Mouse (Mus musculus) urinary bladder, postnatal 14 days (tissue): ENCODE data around the gene Tmem45a.
"Not testable (repeated sequence)": the region's sequence is repeated elsewhere in the genome, so short reads cannot be mapped to it uniquely, and the experiment has no call there.

Experiments
- DNase-seq: peaks from one replicate; pipeline ENCODE4 v3.0.0; 2021; ENCODE audit warnings: low spot score

Tmem45a gene

GRCm38 (mm10) chr16:56885824-56886615, at the start of gene Tmem45a:
TSS of gene Tmem45a (minus strand) at chr16:56886166.
- peak; percentile 92 for DNase-seq

- DNase-seq, result no peak
These were observed 42.1 kb upstream of the Tmem45a start, which contains the start of gene Lnp1 for GRCm38 (mm10) chr16:56928023-56928422. TSS of gene Lnp1 (minus strand) at chr16:56928061.

- no peak for DNase-seq
These were observed 34.2 kb upstream of the Tmem45a start for GRCm38 (mm10) chr16:56920102-56920657.

GRCm38 (mm10) chr16:56917230-56917629, 31.3 kb upstream of the Tmem45a start:
- DNase-seq, result no peak

- DNase-seq, result peak; percentile 53
These were observed 23.0 kb upstream of the Tmem45a start for GRCm38 (mm10) chr16:56908986-56909385.

- DNase-seq, result not testable (repeated sequence)
These were observed 16.2 kb upstream of the Tmem45a start for GRCm38 (mm10) chr16:56902206-56902605.

GRCm38 (mm10) chr16:56891583-56891982, 5.6 kb upstream of the Tmem45a start:
- DNase-seq, result no peak

- DNase-seq, result no peak
These were observed 700 bp upstream of the Tmem45a start for GRCm38 (mm10) chr16:56886616-56887116.

GRCm38 (mm10) chr16:56884811-56885210, 1.2 kb downstream of the Tmem45a start:
- no peak for DNase-seq

GRCm38 (mm10) chr16:56873410-56873809, 12.6 kb downstream of the Tmem45a start:
- peak; percentile 18 for DNase-seq

- DNase-seq, result no peak
These were observed 15.5 kb downstream of the Tmem45a start for GRCm38 (mm10) chr16:56870458-56870857.

GRCm38 (mm10) chr16:56868361-56868760, 17.6 kb downstream of the Tmem45a start:
- no peak for DNase-seq

GRCm38 (mm10) chr16:56867591-56867990, 18.4 kb downstream of the Tmem45a start:
- DNase-seq, result no peak

- DNase-seq, result peak; percentile 25
These were observed 33.0 kb downstream of the Tmem45a start for GRCm38 (mm10) chr16:56852841-56853587.

- peak; percentile 8 for DNase-seq
These were observed 43.0 kb downstream of the Tmem45a start for GRCm38 (mm10) chr16:56842988-56843387.

GRCm38 (mm10) chr16:56833312-56833711, 52.7 kb downstream of the Tmem45a start:
- no peak for DNase-seq

- no peak for DNase-seq
These were observed 54.0 kb downstream of the Tmem45a start for GRCm38 (mm10) chr16:56831986-56832385.

GRCm38 (mm10) chr16:56801370-56802109, 84.4 kb downstream of the Tmem45a start:
- DNase-seq, result no peak

- DNase-seq, result no peak
These were observed 85.0 kb downstream of the Tmem45a start for GRCm38 (mm10) chr16:56800946-56801345.

- no peak for DNase-seq
These were observed 85.5 kb downstream of the Tmem45a start for GRCm38 (mm10) chr16:56800469-56800868.

GRCm38 (mm10) chr16:56799541-56800029, 86.4 kb downstream of the Tmem45a start:
- no peak for DNase-seq

GRCm38 (mm10) chr16:56798873-56799272, 87.1 kb downstream of the Tmem45a start:
- DNase-seq, result no peak
